Mouse (Mus musculus): Measurements from ENCODE around the gene Vsnl1.

GRCm38 (mm10) chr12:11407679-11408078, 28.7 kb downstream of the Vsnl1 start:
- TF ChIP-seq POLR2A (IDR thresholded peaks at IDR 0.05; ENCODE audit: borderline replicate concordance, extremely low read depth, insufficient read depth, insufficient read length, poor library complexity, severe bottlenecking) (no peak), CTCF (IDR thresholded peaks at IDR 0.05; ENCODE audit: borderline replicate concordance, extremely low read depth, insufficient read depth, insufficient read length) (no peak)
